In genomic region chr6:29660662-29661307, GRCm38 (mm10) we compare ENCODE assay signal across 13 mouse cellular contexts. TPM values are rescaled to one million over a fixed set of nuclear protein-coding genes. Genes with fewer than 3 reads are reported as not detected.
DNase-seq lines count a peak whose midpoint lies in the region; ATAC-seq and TF ChIP-seq lines count a peak whose summit lies in the region.
"Had no signal": no experiment of that assay in that cellular context is flagged by ENCODE, and none has a peak within 500 bp of the region (broad histone marks: within the 10 kb centered on the region; RNA-seq: fewer than 3 reads in every experiment).

No protein-coding gene starts in this region.

- no peaks in the 10 kb centered on the region for H3K9me3 ChIP-seq in intestine, embryonic 14.5 days (ENCODE audit: control insufficient read depth, low read length)
- H3K9me3 ChIP-seq in intestine, postnatal 0 days (ENCODE audit: control insufficient read depth), result no peaks in the 10 kb centered on the region
- H3K9me3 ChIP-seq: stomach, embryonic 15.5 days had no signal

- no peak for TF ChIP-seq CTCF in intestine, postnatal 0 days (IDR thresholded peaks at IDR 0.05; ENCODE audit: low read depth)

- H3K36me3 ChIP-seq in intestine, embryonic 14.5 days (ENCODE audit: control insufficient read depth, insufficient read depth, low read length), result no peaks in the 10 kb centered on the region
- H3K36me3 ChIP-seq in intestine, postnatal 0 days (ENCODE audit: control insufficient read depth, insufficient read depth), result no peaks in the 10 kb centered on the region
- H3K36me3 ChIP-seq: stomach, embryonic 15.5 days had no signal

- ATAC-seq in intestine, embryonic 14.5 days (replicated peaks; ENCODE audit: low FRiP score, low TSS enrichment, low read depth), result 0 out of 2 replicates have a peak, but pooled peaks have one; percentile 15
- no peak for ATAC-seq in intestine, postnatal 0 days
- ATAC-seq in megakaryocyte-erythroid progenitor cell, adult 5-6 weeks (replicated peaks; ENCODE audit: low FRiP score, low TSS enrichment, poor library complexity, severe bottlenecking), result no peak
- ATAC-seq: CD4-positive, CD25-positive, alpha-beta regulatory T cell, adult 4 months had no signal

- no peak for DNase-seq in intestine, embryonic 14.5 days (ENCODE audit: low spot score)
- peak; percentile 85 for DNase-seq in kidney, adult 18-20 months
- DNase-seq in kidney, postnatal 4 days, result peak; percentile 66 to 78
- peak; percentile 70 for DNase-seq in retina, postnatal 1 day
- no peak for DNase-seq in heart, adult 18-20 months
- DNase-seq: adrenal gland, postnatal 10 days; heart, postnatal 10 days; layer of hippocampus, adult 9-11 months; lung, postnatal 10 days had no signal

- H3K4me1 ChIP-seq in intestine, embryonic 14.5 days (replicated peaks; ENCODE audit: control insufficient read depth, insufficient read depth, low read length), result no peaks in the 10 kb centered on the region
- no peaks in the 10 kb centered on the region for H3K4me1 ChIP-seq in intestine, postnatal 0 days (replicated peaks; ENCODE audit: control insufficient read depth, insufficient read depth, low read length)
- H3K4me1 ChIP-seq: stomach, embryonic 15.5 days had no signal

- H3K4me3 ChIP-seq in intestine, embryonic 14.5 days (ENCODE audit: low read depth, low read length), result no peak overlapping the region
- H3K4me3 ChIP-seq in intestine, postnatal 0 days (ENCODE audit: low read depth, low read length), result no peak overlapping the region
- H3K4me3 ChIP-seq: stomach, embryonic 15.5 days had no signal

- H3K27ac ChIP-seq in intestine, embryonic 14.5 days (ENCODE audit: low read depth), result no peak overlapping the region
- H3K27ac ChIP-seq in intestine, postnatal 0 days (ENCODE audit: low read depth, low read length), result no peak overlapping the region
- H3K27ac ChIP-seq: stomach, embryonic 15.5 days had no signal

- no peak overlapping the region for H3K4me2 ChIP-seq in intestine, embryonic 14.5 days (ENCODE audit: low read length)
- H3K4me2 ChIP-seq in intestine, postnatal 0 days (replicated peaks; ENCODE audit: low read depth), result no peak overlapping the region
- H3K4me2 ChIP-seq: stomach, embryonic 15.5 days had no signal

- no peak overlapping the region for H3K9ac ChIP-seq in intestine, embryonic 14.5 days (ENCODE audit: low read length)
- no peak overlapping the region for H3K9ac ChIP-seq in intestine, postnatal 0 days (ENCODE audit: low read depth, low read length)
- H3K9ac ChIP-seq: stomach, embryonic 15.5 days had no signal

- 53% methylated on average over 11 of the region's 11 CpGs for WGBS in intestine, embryonic 14.5 days
- 46% methylated on average over 11 of the region's 11 CpGs for WGBS in intestine, postnatal 0 days

- no peaks in the 10 kb centered on the region for H3K27me3 ChIP-seq in intestine, embryonic 14.5 days (replicated peaks; ENCODE audit: control insufficient read depth, insufficient read depth, low read length)
- no peaks in the 10 kb centered on the region for H3K27me3 ChIP-seq in intestine, postnatal 0 days (replicated peaks; ENCODE audit: control insufficient read depth, insufficient read depth, low read length)
- H3K27me3 ChIP-seq: stomach, embryonic 15.5 days had no signal

RNA-seq across cellular contexts. Expression of gene Tspan33, which starts 33.2 kb away (rescaled TPM):
- 1.8 and 3.3 TPM in 2 replicates for polyA plus RNA-seq in intestine, embryonic 14.5 days (2014; fragmentation: Nextera tagmentation; extraction: Ambion mirVana)
- polyA plus RNA-seq in intestine, postnatal 0 days (2015; fragmentation: Nextera tagmentation; extraction: Ambion mirVana), result 0.84 and 1.0 TPM in 2 replicates
- 88.1 and 106 TPM in 2 replicates for total RNA-seq in megakaryocyte-erythroid progenitor cell, adult 5-6 weeks (2014; fragmentation: Nextera tagmentation)
- 36.2 and 60.3 TPM in 2 replicates for total RNA-seq in megakaryocyte-erythroid progenitor cell, adult 5-6 weeks (2017)
- 1 to 10 TPM; 2.3 to 3.4 TPM for total RNA-seq in heart, adult 18-20 months (2021)

RNA-seq across cellular contexts. Expression of gene Tnpo3, which starts 51.1 kb away (rescaled TPM):
- 91.2 and 107 TPM in 2 replicates for polyA plus RNA-seq in intestine, embryonic 14.5 days (2014; fragmentation: Nextera tagmentation; extraction: Ambion mirVana)
- 28.1 and 28.5 TPM in 2 replicates for polyA plus RNA-seq in intestine, postnatal 0 days (2015; fragmentation: Nextera tagmentation; extraction: Ambion mirVana)
- total RNA-seq in megakaryocyte-erythroid progenitor cell, adult 5-6 weeks (2014; fragmentation: Nextera tagmentation), result 117 and 122 TPM in 2 replicates
- 76.6 and 89.5 TPM in 2 replicates for total RNA-seq in megakaryocyte-erythroid progenitor cell, adult 5-6 weeks (2017)
- 10 to 100 TPM; 43.6 to 44.9 TPM for total RNA-seq in heart, adult 18-20 months (2021)

Comparison
In these comparisons a context has a peak if more than half of its experiments do, and no peak if none do; other contexts are left out.
1. DNase-seq: peak in kidney, adult 18-20 months (single experiment), kidney, postnatal 4 days (2 of 2) and retina, postnatal 1 day (single experiment); none in intestine, embryonic 14.5 days (single experiment) and heart, adult 18-20 months (0 of 2).
2. RNA of gene Tspan33, which starts 33.2 kb away (total RNA-seq): 36.2 to 106 TPM in megakaryocyte-erythroid progenitor cell, adult 5-6 weeks; 2.3 to 3.4 TPM in heart, adult 18-20 months; every median in the first group is over 4 times any median in the second.